Mouse (Mus musculus) liver, embryonic 14.5 days (tissue): ENCODE results near the gene Myo18b. TPM values are rescaled to one million over a fixed set of nuclear protein-coding genes. Genes with fewer than 3 reads are reported as not detected.

Source experiments
- ATAC-seq: fragments of 200-750 bp; cut with Nextera tagmentation; 2 replicates; pipeline ENCODE4 v1.8.0; 2017; ENCODE audit warnings: moderate number of reproducible peaks, mild to moderate bottlenecking, moderate library complexity; ENCODE audit not compliant: insufficient read depth
- DNase-seq, 3 experiments: peaks; one replicate each; pipeline ENCODE4 v3.0.0-alpha.2; 2012 to 2013; ENCODE audit warnings: low read depth in 3 of 3, low spot score in 3 of 3
- H3K27ac ChIP-seq: fragments of 300-500 bp; sonication (generic); 2 replicates; pipeline ENCODE4 v1.5.1; 2014; ENCODE audit warnings: moderate library complexity, mild to moderate bottlenecking, control low read depth, inconsistent platforms
- H3K27me3 ChIP-seq: fragments of 300-500 bp; sonication (generic); 2 replicates; pipeline ENCODE4 v1.6.1; 2014; ENCODE audit warnings: mild to moderate bottlenecking, low read length, moderate library complexity; ENCODE audit not compliant: control insufficient read depth, insufficient read depth
- H3K36me3 ChIP-seq: fragments of 300-500 bp; sonication (generic); replicated peaks from 2 replicates; pipeline ENCODE4 v1.6.1; 2014; ENCODE audit warnings: low read depth; ENCODE audit not compliant: control insufficient read depth, insufficient read depth
- H3K4me1 ChIP-seq, 2 experiments: fragments of 200-500 bp in 1 of 2; fragments of 300-500 bp in 1 of 2; sonication (generic) in 1 of 2; replicated peaks; 2 replicates each; pipeline ENCODE4 v1.6.1; 2012 to 2014; ENCODE audit warnings: antibody characterized with exemption in 1 of 2, inconsistent platforms in 1 of 2, low read length in 1 of 2; ENCODE audit not compliant: control insufficient read depth in 2 of 2, insufficient read depth in 2 of 2
- H3K4me2 ChIP-seq: fragments of 300-500 bp; sonication (generic); 2 replicates; pipeline ENCODE4 v1.6.1; 2014; ENCODE audit warnings: low read depth, mild to moderate bottlenecking, control low read depth, moderate library complexity
- H3K4me3 ChIP-seq, 2 experiments: fragments of 200-500 bp in 1 of 2; fragments of 300-500 bp in 1 of 2; sonication (generic) in 1 of 2; 2 replicates each; pipeline ENCODE4 v1.5.1; 2012 to 2014; ENCODE audit warnings: low read depth in 2 of 2, low read length in 2 of 2, mild to moderate bottlenecking in 2 of 2, control low read depth in 1 of 2, inconsistent platforms in 1 of 2, moderate library complexity in 1 of 2; ENCODE audit not compliant: insufficient read depth in 1 of 2
- H3K9ac ChIP-seq: fragments of 300-500 bp; sonication (generic); replicated peaks from 2 replicates; pipeline ENCODE4 v1.6.1; 2014; ENCODE audit warnings: mild to moderate bottlenecking, control low read depth, moderate library complexity
- H3K9me3 ChIP-seq: fragments of 300-500 bp; sonication (generic); 2 replicates; pipeline ENCODE4 v1.6.1; 2016; ENCODE audit warnings: low read length, mixed read lengths; ENCODE audit not compliant: control insufficient read depth
- CTCF ChIP-seq: IDR thresholded peaks from 2 replicates; pipeline ENCODE4 v1.5.1; 2016; ENCODE audit warnings: antibody characterized with exemption, low read depth, control low read depth
- EP300 ChIP-seq: IDR thresholded peaks from 2 replicates; pipeline ENCODE4 v1.6.1; 2016; ENCODE audit warnings: antibody characterized with exemption, low read depth
- WGBS: fragments of 180-500 bp; shearing (Covaris S2); extraction: QIAGEN DNeasy Blood & Tissue Kit; methylation state at CpG from one replicate; pipeline ENCODE4 v1.1.7; 2014; ENCODE audit not compliant: insufficient replicate concordance; 5-methylcytosine and 5-hydroxymethylcytosine counted together
- polyA plus RNA-seq, 2 experiments: library from polyadenylated mRNA; depleted of rRNA in 1 of 2; stranded (reverse) in 1 of 2; unstranded in 1 of 2; fragments of >200 nt; fragmentation: Nextera tagmentation in 1 of 2; extraction: Ambion mirVana in 1 of 2; gene quantifications; 2 replicates each; pipeline versions ENCODE4 v1.2.1 to v1.2.3; 2012 to 2014

The Myo18b gene
- polyA plus RNA-seq (2012; rRNA removed) (0.02 and 0.03 TPM in 2 replicates), polyA plus RNA-seq (2014; fragmentation: Nextera tagmentation; extraction: Ambion mirVana) (not detected in 2 replicates)

DNA sequence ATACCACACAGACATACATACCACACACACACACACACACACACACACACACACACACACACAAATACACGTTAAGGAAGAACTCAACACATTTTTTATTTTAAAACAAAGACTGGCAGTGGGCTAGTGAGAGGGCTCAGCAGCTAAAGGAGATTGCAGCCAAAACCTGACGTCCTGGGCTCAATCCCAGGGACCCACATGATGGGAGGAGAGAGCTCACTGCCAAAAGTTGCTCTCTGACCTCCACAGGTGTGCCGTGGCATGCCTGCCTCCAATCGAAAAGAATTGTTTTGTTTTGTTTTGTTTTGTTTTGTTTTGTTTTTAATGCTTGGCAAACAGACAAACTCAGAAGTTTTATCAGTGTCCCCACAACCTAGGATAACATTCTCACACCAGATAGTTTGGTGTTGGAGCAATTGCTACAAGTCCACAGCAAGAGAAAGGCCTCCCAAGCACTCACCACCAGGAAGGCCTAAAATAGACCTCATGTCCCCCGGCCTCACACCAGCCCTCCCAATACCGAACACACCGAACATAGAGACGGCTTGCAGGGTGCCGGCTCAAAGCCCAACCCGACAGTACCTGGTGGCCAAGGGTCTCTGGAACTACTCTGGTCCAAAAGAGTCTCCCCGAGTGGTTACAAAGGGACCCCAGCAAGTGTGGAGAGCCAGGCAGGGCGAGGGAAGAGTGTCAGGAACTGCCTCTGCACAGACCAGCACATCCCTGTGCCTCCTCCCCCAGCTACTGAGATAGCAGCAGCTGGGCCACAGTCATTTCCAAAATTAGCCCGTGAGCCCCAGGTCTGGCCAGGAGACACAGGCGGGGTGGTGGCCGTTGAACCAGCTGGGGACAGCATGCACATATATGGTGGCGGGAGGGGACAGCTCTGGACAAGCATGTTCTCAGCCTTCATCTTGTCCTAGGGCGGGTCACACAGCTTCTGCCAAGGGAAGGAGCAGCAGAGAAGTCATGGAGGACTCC, at the start of gene Myo18b:
Gene Myo18b (minus strand): TSS at position 689 of the 981 bp plus-strand sequence.
- ATAC-seq: no peak
- no peak for TF ChIP-seq EP300
- TF ChIP-seq CTCF: no peak
- H3K27me3 ChIP-seq: no peaks in the 10 kb centered on the region
- H3K4me1 ChIP-seq: no peaks in the 10 kb centered on the region
- 61% methylated on average over 17 of the region's 17 CpGs for WGBS
- H3K4me3 ChIP-seq: no peak within 1 kb of the TSS
- H3K27ac ChIP-seq: no peak within 1 kb of the TSS
- no peaks in the 10 kb centered on the region for H3K9me3 ChIP-seq
- H3K4me2 ChIP-seq: no peak within 1 kb of the TSS
- DNase-seq: no peak
- no peak within 1 kb of the TSS for H3K9ac ChIP-seq
- no peaks in the 10 kb centered on the region for H3K36me3 ChIP-seq

DNA sequence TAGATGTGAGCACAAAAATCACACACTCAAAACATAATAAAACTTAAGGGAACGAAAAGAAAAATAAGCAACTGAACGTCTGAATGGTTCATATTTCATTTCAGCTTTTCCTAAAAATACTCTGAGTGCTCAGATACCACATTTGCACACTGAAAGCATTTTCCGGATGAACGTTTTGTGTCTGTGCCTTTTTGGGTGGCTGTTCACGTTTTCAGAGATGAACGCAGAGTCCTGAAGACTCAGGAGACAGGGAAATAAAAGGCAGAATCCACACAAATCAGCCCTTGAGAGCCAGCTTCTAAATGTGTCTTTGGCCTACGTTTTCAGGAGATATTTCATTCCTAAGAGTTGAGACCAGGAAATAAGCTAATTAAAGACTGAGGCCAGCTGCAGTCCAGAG, 49.8 kb upstream of the Myo18b start:
- TF ChIP-seq CTCF (no peak), EP300 (no peak)
- no peaks in the 10 kb centered on the region for H3K4me1 ChIP-seq
- H3K4me3 ChIP-seq: no peak overlapping the region
- H3K4me2 ChIP-seq: no peak overlapping the region
- no peaks in the 10 kb centered on the region for H3K9me3 ChIP-seq
- no peak for ATAC-seq
- DNase-seq: no peak
- WGBS: 66% methylated on average over 7 of the region's 7 CpGs
- H3K9ac ChIP-seq: no peak overlapping the region
- no peak overlapping the region for H3K27ac ChIP-seq
- no peaks in the 10 kb centered on the region for H3K36me3 ChIP-seq
- H3K27me3 ChIP-seq: no peaks in the 10 kb centered on the region

DNA sequence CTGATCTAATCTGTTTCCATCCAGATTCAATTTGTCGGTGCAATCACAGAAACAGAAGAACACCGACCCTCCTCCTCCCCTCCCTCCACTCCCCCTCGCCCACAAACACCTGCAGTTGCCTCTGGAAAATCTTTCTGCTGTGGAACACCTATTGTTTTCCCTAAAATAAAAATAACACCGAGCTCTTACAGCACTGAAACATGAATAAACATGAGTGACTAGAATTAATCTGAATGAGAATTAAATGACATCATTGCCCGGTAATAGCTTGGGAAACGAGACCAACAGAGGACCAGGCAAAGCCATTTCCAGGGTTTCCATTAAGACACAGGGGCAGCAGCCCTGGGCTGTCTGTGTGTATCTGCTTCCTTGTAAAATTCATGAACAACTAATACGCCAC, 46.1 kb upstream of the Myo18b start:
- Histone ChIP-seq H3K9ac (no peak overlapping the region), H3K36me3 (no peaks in the 10 kb centered on the region), H3K27ac (no peak overlapping the region), H3K27me3 (no peaks in the 10 kb centered on the region), H3K4me3 (no peak overlapping the region), H3K4me1 (no peaks in the 10 kb centered on the region), H3K4me2 (no peak overlapping the region), H3K9me3 (no peaks in the 10 kb centered on the region)
- no peak for DNase-seq
- WGBS: 56% methylated on average over 7 of the region's 7 CpGs
- ATAC-seq: no peak
- TF ChIP-seq CTCF: no peak
- TF ChIP-seq EP300: no peak

DNA sequence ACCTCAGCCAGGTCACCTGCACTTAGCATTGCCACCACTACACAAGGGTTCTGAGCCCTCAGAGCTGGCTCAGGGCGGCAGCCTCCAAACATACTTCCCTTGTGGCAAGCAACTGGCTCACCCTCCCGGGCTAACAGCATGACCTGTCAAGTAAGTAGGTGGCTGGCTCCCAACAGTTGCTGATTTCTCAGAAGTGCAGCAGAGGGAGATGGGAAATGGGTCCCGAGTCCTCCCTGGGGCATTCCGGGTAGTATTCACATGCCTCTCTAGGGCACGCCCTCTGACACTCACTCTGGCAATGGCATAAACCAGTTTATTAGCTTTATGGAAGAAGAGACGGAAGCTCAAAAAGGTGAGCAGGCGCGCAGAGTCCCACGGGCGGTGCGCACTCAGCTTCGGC, 44.8 kb upstream of the Myo18b start:
- Histone ChIP-seq H3K4me3 (no peak overlapping the region), H3K4me2 (no peak overlapping the region), H3K9me3 (no peaks in the 10 kb centered on the region), H3K36me3 (no peaks in the 10 kb centered on the region), H3K27ac (no peak overlapping the region), H3K9ac (no peak overlapping the region), H3K4me1 (no peaks in the 10 kb centered on the region), H3K27me3 (no peaks in the 10 kb centered on the region)
- ATAC-seq (no peak), DNase-seq (no peak)
- 76% methylated on average over 12 of the region's 12 CpGs for WGBS
- no peak for TF ChIP-seq EP300
- no peak for TF ChIP-seq CTCF

DNA sequence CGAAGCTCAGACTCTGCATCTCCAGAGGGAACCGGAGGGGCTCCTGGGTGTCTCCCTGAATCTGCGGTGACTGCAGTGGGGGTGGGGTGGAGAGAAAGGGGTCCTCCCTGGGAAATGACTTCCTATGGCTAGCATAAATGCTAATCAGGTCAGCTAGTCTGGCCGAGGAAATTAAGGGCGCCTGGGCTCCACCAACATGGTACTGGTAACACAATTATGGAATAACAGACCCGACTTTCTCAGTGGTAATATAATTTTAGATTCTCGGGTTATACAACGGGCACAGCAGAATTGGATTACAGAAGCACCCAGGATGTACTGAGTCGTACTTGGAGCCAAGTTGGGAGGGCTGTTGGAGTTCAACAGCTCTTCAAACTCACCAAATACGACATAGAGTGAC, 40.5 kb upstream of the Myo18b start:
- Histone ChIP-seq H3K9ac (no peak overlapping the region), H3K9me3 (no peaks in the 10 kb centered on the region), H3K4me1 (no peaks in the 10 kb centered on the region), H3K4me2 (no peak overlapping the region), H3K36me3 (no peaks in the 10 kb centered on the region), H3K27ac (no peak overlapping the region), H3K4me3 (no peak overlapping the region), H3K27me3 (no peaks in the 10 kb centered on the region)
- DNase-seq: no peak
- TF ChIP-seq EP300: no peak
- no peak for TF ChIP-seq CTCF
- ATAC-seq: no peak
- WGBS: 62% methylated on average over 10 of the region's 10 CpGs
